Mouse (Mus musculus): Measurements from ENCODE around the gene Ftl1-ps1. TPM values are rescaled to one million over a fixed set of nuclear protein-coding genes. Genes with fewer than 3 reads are reported as not detected.

Ftl1-ps1 gene
- 71.7 and 80.3 TPM in 2 replicates for polyA plus RNA-seq (2014; fragmentation: Nextera tagmentation; extraction: Ambion mirVana)

DNA sequence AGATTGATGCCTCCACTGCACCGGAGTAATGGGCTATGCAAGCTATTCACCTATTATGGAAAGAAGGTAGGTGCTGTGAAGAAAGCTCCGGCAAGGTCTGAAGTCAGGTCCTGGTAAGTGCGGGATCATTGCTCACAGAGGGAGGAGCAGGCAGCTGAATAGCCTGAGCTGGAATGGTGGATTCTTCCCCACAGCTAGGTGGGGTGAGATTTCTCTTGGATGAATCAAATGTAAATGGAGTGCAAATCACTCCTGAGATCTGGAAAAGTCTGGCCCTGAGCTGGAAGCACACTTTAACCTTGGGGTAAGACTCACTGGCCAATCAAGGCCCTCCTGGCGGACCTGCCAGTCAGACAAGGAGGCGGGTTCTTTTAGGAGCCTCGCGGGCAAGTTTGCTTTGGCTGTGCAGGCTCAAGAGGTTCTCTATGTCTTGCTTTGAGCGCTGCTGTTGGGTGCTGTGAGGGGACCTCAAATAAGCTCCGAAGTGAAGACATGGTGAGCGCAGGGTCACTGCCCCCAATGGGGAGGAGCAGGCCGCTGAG is at the start of gene Ftl1-ps1:
Gene Ftl1-ps1, plus strand, starts transcription at position 397 of the 542 bp plus-strand sequence.
- 15% methylated on average over 11 of the region's 11 CpGs for WGBS
- DNase-seq (peak; percentile 17), ATAC-seq (ENCODE audit: insufficient read depth) (0 out of 2 replicates have a peak, but pooled peaks have one; percentile 38)
- TF ChIP-seq CTCF (IDR thresholded peaks at IDR 0.05; ENCODE audit: low read depth) = no peak
- H3K27me3 ChIP-seq (ENCODE audit: insufficient read depth, low read length) = no peaks in the 10 kb centered on the region
- no peaks in the 10 kb centered on the region for H3K4me1 ChIP-seq (ENCODE audit: insufficient read depth)
- H3K9me3 ChIP-seq (ENCODE audit: low read depth, low read length) = no peaks in the 10 kb centered on the region
- no peaks in the 10 kb centered on the region for H3K36me3 ChIP-seq (ENCODE audit: insufficient read depth)
- H3K4me2 ChIP-seq = peak within 1 kb of the TSS; percentile 35; the same call in 1 of the 2 replicates
- H3K4me3 ChIP-seq (ENCODE audit: low read depth, low read length) = no peak within 1 kb of the TSS
- no peak within 1 kb of the TSS for H3K27ac ChIP-seq (ENCODE audit: low read depth)
- no peak within 1 kb of the TSS for H3K9ac ChIP-seq

DNA sequence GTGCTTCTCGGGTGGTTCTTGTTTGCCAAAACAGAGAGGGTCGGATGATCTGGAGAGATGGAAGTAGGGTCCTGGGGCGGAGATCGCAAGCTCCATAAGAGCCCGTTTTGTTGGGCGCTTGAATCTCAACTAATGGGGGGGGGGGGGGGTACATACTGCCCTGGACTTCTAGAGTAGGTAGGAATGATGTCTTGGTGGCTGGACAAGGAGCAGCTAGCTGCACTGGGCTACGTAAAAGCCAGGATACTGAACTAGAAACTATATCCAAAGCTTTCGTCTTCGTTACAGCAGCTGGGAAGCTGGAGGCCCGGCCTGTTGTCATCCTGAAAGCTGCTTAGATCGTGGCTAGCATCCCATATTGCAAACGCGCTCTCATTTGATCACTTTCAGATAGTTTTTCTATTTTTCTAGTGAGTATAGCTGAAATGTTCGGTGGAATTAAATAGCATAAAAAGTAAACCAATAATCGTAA is 49.0 kb upstream of the Ftl1-ps1 start:
- Histone ChIP-seq H3K4me1 (ENCODE audit: insufficient read depth) (peaks cover 11% of the 10 kb centered on the region), H3K9me3 (ENCODE audit: low read depth, low read length) (no peaks in the 10 kb centered on the region), H3K4me2 (peak overlapping the region; percentile 80), H3K27me3 (ENCODE audit: insufficient read depth, low read length) (no peaks in the 10 kb centered on the region), H3K27ac (ENCODE audit: low read depth) (peak overlapping the region; percentile 86; the same call in 1 of the 2 replicates), H3K36me3 (ENCODE audit: insufficient read depth) (peaks cover 17% of the 10 kb centered on the region), H3K9ac (peak overlapping the region; percentile 92), H3K4me3 (ENCODE audit: low read depth, low read length) (peak overlapping the region; percentile 80)
- ATAC-seq (ENCODE audit: insufficient read depth) = peak; percentile 71; the same call in 1 of the 2 replicates
- DNase-seq = peak; percentile 64
- TF ChIP-seq CTCF (IDR thresholded peaks at IDR 0.05; ENCODE audit: low read depth) = no peak
- WGBS = 2% methylated on average over 15 of the region's 15 CpGs

DNA sequence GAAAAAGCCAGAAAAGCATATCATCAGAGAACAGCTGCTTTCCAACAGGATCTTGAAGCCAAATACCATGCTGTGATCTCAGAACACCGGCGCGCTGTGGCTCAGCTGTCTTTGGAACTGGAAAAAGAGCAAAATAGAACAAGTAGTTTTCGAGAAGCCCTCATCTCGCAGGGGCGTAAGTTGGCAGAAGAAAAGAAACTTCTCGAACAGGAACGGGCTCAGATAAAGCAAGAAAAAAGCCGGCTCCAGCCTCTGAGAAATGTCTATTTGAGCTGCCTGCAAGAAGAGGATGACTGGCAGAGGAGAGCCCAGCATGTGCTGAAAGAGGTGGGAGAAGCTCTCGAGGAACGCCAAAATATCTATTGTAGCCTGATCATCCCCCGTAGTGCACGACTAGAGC is 43.0 kb upstream of the Ftl1-ps1 start:
- Histone ChIP-seq H3K36me3 (ENCODE audit: insufficient read depth) (peaks cover 70% of the 10 kb centered on the region), H3K27ac (ENCODE audit: low read depth) (no peak overlapping the region), H3K4me1 (ENCODE audit: insufficient read depth) (no peaks in the 10 kb centered on the region), H3K4me3 (ENCODE audit: low read depth, low read length) (no peak overlapping the region), H3K9me3 (ENCODE audit: low read depth, low read length) (no peaks in the 10 kb centered on the region), H3K9ac (no peak overlapping the region), H3K4me2 (no peak overlapping the region), H3K27me3 (ENCODE audit: insufficient read depth, low read length) (no peaks in the 10 kb centered on the region)
- no peak for DNase-seq
- no peak for TF ChIP-seq CTCF (IDR thresholded peaks at IDR 0.05; ENCODE audit: low read depth)
- no peak for ATAC-seq (ENCODE audit: insufficient read depth)
- whole genome bisulfite sequencing = 97% methylated on average over 13 of the region's 13 CpGs

DNA sequence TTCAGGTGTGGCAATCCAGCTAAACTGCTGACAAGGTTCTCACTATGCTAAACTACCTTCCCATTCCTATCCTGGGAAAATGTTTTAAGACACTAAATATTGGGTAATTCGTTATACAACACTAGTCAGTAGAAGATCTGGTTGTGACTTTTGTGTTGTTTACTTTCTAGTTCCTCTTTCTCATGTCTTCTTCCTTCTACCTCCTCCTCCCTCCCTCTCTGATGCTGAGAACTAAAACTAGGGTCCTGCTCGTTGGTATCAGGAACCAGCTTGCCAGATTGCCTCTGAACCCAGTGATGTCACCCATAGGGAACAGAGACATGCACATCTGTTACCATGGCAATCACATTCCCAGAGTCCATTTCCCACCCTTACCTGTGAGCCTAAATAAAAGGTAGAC is 37.3 kb upstream of the Ftl1-ps1 start:
- no peaks in the 10 kb centered on the region for H3K27me3 ChIP-seq (ENCODE audit: insufficient read depth, low read length)
- no peak for TF ChIP-seq CTCF (IDR thresholded peaks at IDR 0.05; ENCODE audit: low read depth)
- H3K9me3 ChIP-seq (ENCODE audit: low read depth, low read length) = no peaks in the 10 kb centered on the region
- no peak overlapping the region for H3K4me3 ChIP-seq (ENCODE audit: low read depth, low read length)
- no peaks in the 10 kb centered on the region for H3K4me1 ChIP-seq (ENCODE audit: insufficient read depth)
- H3K9ac ChIP-seq = no peak overlapping the region
- ATAC-seq (ENCODE audit: insufficient read depth) = no peak
- WGBS = 75% methylated on average over 2 of the region's 2 CpGs
- no peak overlapping the region for H3K27ac ChIP-seq (ENCODE audit: low read depth)
- no peak for DNase-seq
- H3K4me2 ChIP-seq = no peak overlapping the region
- H3K36me3 ChIP-seq (ENCODE audit: insufficient read depth) = peaks cover 36% of the 10 kb centered on the region

DNA sequence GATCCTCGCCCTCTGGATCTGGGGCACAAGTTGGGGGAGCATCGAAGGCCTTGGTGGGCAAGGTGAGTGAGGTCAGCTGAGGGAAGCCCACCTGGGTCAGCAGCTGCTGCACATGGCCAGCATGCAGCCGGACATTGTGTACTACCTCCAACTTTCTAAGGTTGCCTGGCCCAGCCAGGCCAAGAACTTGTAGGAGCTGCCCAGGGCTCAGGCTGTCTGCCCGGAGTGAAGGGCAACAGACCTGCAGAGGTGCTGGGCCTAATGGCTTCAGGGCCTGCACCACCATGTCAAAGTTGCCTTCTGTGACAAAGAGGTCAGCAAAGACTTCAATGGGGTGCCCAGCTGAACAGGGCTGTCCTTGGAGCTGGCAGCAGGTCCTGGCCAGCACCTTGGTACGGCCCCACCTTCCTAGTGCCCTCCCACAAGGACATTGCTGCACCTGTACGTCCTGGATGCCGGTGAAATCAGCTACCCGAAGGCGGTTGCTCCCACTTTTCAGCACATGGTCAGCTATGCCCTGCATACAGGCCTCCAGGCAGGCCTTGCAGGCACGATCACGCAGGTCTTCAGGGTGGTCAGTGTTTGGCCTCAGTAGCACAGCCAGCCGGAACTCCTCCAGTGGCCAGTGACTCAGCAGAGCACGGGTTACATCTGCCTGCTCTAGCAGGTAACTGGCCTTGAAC is 36.2 kb upstream of the Ftl1-ps1 start:
- no peak overlapping the region for H3K27ac ChIP-seq (ENCODE audit: low read depth)
- H3K27me3 ChIP-seq (ENCODE audit: insufficient read depth, low read length) = no peaks in the 10 kb centered on the region
- TF ChIP-seq CTCF (IDR thresholded peaks at IDR 0.05; ENCODE audit: low read depth) = no peak
- DNase-seq (no peak), ATAC-seq (ENCODE audit: insufficient read depth) (peak; percentile 51; the same call in 1 of the 2 replicates)
- peaks cover 27% of the 10 kb centered on the region for H3K36me3 ChIP-seq (ENCODE audit: insufficient read depth)
- H3K9ac ChIP-seq = no peak overlapping the region
- no peaks in the 10 kb centered on the region for H3K9me3 ChIP-seq (ENCODE audit: low read depth, low read length)
- WGBS = 86% methylated on average over 13 of the region's 13 CpGs
- H3K4me3 ChIP-seq (ENCODE audit: low read depth, low read length) = no peak overlapping the region
- no peaks in the 10 kb centered on the region for H3K4me1 ChIP-seq (ENCODE audit: insufficient read depth)
- H3K4me2 ChIP-seq = no peak overlapping the region

DNA sequence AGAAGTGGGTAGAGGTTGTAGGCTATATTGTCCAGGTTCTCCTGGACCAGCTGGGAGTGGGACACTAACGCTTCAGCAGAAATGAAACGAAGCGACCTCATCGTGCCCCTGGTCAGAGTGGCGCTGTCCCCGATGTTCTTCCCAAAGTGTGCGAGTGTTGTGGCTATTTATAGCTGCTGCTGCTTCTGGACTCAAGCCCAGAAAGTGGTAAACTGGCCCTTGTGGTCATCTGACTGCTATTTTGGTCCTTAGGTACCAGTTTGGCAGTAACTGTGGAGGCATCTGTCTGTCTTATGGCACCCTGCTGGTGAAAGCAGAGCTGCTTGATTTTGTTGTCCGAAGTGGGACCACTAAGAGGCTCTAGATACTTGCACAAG is 35.6 kb upstream of the Ftl1-ps1 start, which contains the start of gene Lrrc14b:
Gene Lrrc14b, minus strand, starts transcription at position 147 of the 377 bp plus-strand sequence.
- H3K4me2 ChIP-seq = no peak within 1 kb of the TSS
- H3K27me3 ChIP-seq (ENCODE audit: insufficient read depth, low read length) = no peaks in the 10 kb centered on the region
- peaks cover 22% of the 10 kb centered on the region for H3K36me3 ChIP-seq (ENCODE audit: insufficient read depth)
- H3K4me3 ChIP-seq (ENCODE audit: low read depth, low read length) = no peak within 1 kb of the TSS
- ATAC-seq (ENCODE audit: insufficient read depth) (peak; percentile 61; the same call in 1 of the 2 replicates), DNase-seq (peak; percentile 47)
- no peak for TF ChIP-seq CTCF (IDR thresholded peaks at IDR 0.05; ENCODE audit: low read depth)
- H3K9ac ChIP-seq = no peak within 1 kb of the TSS
- H3K4me1 ChIP-seq (ENCODE audit: insufficient read depth) = no peaks in the 10 kb centered on the region
- 56% methylated on average over 8 of the region's 8 CpGs for WGBS
- no peaks in the 10 kb centered on the region for H3K9me3 ChIP-seq (ENCODE audit: low read depth, low read length)
- H3K27ac ChIP-seq (ENCODE audit: low read depth) = no peak within 1 kb of the TSS

DNA sequence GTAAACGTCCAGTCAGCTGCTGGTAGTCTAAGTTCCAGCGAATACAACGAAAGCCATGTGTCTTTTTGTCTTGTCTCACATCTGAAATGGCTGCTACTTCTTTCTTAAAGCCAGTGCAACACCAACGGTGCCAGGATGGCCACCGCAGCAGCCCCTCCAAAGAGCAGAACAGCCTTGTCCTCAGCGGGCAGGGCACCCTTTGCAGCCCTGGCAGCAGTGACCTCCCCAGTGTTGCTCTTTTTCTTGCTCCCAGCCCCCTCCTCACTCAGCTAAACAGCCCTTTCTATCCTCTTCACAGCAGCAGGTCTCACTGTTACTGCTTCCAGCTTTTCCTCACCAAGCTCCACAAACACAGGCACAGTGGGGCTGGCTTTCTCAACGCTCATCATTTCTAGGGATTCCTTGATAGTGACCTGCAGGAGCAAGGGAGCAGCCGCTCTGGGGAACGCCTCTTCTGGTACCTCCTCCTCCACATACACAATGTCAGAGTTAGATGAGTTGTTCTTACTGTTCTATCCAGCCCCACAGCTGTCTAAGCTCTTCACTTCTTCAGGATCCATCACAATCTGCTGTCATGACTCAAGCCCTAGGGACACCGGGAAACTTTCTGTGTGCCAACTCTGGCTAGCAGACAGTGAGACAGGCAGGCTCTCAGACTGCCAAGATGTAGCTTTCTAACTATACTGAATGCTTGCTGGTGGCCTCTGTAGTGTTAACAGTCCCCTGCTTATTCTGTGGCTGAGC is 17.8 kb upstream of the Ftl1-ps1 start:
- WGBS = 70% methylated on average over 10 of the region's 10 CpGs
- Histone ChIP-seq H3K27ac (ENCODE audit: low read depth) (no peak overlapping the region), H3K4me3 (ENCODE audit: low read depth, low read length) (no peak overlapping the region), H3K9ac (no peak overlapping the region), H3K36me3 (ENCODE audit: insufficient read depth) (no peaks in the 10 kb centered on the region), H3K4me1 (ENCODE audit: insufficient read depth) (no peaks in the 10 kb centered on the region), H3K27me3 (ENCODE audit: insufficient read depth, low read length) (no peaks in the 10 kb centered on the region), H3K4me2 (no peak overlapping the region), H3K9me3 (ENCODE audit: low read depth, low read length) (no peaks in the 10 kb centered on the region)
- TF ChIP-seq CTCF (IDR thresholded peaks at IDR 0.05; ENCODE audit: low read depth) = no peak
- DNase-seq (no peak), ATAC-seq (ENCODE audit: insufficient read depth) (no peak)

All from lung, embryonic 14.5 days (tissue).